Mouse (Mus musculus): ENCODE data around the gene Ephx1. TPM values are rescaled to one million over a fixed set of nuclear protein-coding genes. Genes with fewer than 3 reads are reported as not detected.
"Not testable (repeated sequence)": the region's sequence is repeated elsewhere in the genome, so short reads cannot be mapped to it uniquely, and the experiment has no call there.

Gene Ephx1
- total and polyA plus RNA-seq, 2 experiments from 2014 or later = 13.3 to 15.2 TPM

DNA sequence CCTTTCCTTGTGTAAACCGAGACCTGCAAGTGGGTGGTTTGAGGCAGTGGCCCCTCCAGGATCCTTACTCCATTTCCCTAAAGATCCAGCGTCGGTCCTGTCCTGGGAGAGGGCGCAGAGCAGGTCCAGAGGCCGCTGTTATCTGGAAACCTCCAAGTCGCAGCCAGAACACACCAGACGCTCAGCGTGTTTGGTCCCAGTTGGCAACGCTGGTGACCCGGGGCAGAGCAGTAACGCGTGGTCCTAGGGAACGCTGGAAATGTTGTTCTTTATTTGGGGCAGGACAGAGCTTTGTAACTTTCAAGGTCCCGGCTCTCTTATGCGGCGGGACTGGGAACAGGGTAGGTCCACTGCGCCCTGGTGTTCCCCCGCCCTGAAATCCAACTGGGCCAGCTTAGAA lies 79.0 kb downstream of the Ephx1 start:
- peak overlapping the region; percentile 55 for H3K4me3 ChIP-seq (ENCODE audit: low read length)
- no peak for TF ChIP-seq CTCF (IDR thresholded peaks at IDR 0.05; ENCODE audit: low read depth)
- H3K9me3 ChIP-seq (ENCODE audit: low read length) = no peaks in the 10 kb centered on the region
- peak overlapping the region; percentile 31; the same call in 1 of the 2 replicates for H3K9ac ChIP-seq (replicated peaks; ENCODE audit: low read length)
- peak overlapping the region; percentile 74 for H3K4me2 ChIP-seq (ENCODE audit: low read depth, low read length)
- peaks cover 11% of the 10 kb centered on the region for H3K27me3 ChIP-seq (ENCODE audit: insufficient read depth, low read length)
- DNase-seq (ENCODE audit: low spot score) (no peak), ATAC-seq (no peak; the same call in 1 of the 2 replicates)
- 5% methylated on average over 18 of the region's 18 CpGs for whole genome bisulfite sequencing
- H3K36me3 ChIP-seq (ENCODE audit: insufficient read depth, low read length) = no peaks in the 10 kb centered on the region
- H3K27ac ChIP-seq = no peak overlapping the region
- H3K4me1 ChIP-seq (ENCODE audit: insufficient read depth, low read length) = peaks cover 6% of the 10 kb centered on the region; the same call in 1 of the 2 replicates

DNA sequence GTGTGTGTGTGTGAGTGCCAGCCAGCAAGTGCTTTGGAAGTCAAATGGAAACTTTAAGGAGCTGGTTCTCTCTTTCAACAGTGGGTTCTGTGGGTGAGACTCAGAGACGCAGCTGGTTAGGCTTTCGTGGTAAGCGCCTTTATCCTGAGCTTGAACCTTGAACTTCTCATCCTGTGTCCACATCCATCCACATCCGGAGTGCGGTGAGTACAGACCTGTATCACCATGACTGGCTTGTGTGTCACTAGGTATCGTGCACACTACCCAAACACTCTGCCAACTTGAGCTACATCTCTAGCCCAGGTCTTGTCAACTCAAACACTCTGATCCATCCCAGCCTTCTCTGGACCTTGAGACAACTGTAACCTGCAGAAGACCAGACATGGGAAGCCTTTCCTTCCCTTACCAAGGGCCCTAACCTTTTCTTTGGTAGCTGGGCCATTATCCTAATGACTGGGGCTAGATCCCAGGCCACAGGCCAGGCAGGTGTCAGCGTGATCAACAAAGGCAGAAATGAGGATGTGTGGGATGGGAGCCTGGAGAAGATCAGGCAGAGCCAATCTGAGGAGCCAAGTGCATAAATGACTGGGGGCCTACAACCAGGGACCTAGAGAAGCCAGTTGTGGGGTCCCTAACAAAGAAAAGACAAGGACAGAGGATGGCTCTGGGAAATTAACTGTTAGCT lies 79.8 kb downstream of the Ephx1 start:
- Histone ChIP-seq H3K9ac (replicated peaks; ENCODE audit: low read length) (no peak overlapping the region), H3K27ac (no peak overlapping the region), H3K36me3 (ENCODE audit: insufficient read depth, low read length) (no peaks in the 10 kb centered on the region), H3K27me3 (ENCODE audit: insufficient read depth, low read length) (peaks cover 11% of the 10 kb centered on the region), H3K4me2 (ENCODE audit: low read depth, low read length) (no peak overlapping the region), H3K4me3 (ENCODE audit: low read length) (no peak overlapping the region), H3K9me3 (ENCODE audit: low read length) (no peaks in the 10 kb centered on the region), H3K4me1 (ENCODE audit: insufficient read depth, low read length) (peaks cover 6% of the 10 kb centered on the region; the same call in 1 of the 2 replicates)
- no peak for DNase-seq (ENCODE audit: low spot score)
- TF ChIP-seq CTCF (IDR thresholded peaks at IDR 0.05; ENCODE audit: low read depth) = no peak
- no peak for ATAC-seq
- 87% methylated on average over 7 of the region's 7 CpGs for WGBS

DNA sequence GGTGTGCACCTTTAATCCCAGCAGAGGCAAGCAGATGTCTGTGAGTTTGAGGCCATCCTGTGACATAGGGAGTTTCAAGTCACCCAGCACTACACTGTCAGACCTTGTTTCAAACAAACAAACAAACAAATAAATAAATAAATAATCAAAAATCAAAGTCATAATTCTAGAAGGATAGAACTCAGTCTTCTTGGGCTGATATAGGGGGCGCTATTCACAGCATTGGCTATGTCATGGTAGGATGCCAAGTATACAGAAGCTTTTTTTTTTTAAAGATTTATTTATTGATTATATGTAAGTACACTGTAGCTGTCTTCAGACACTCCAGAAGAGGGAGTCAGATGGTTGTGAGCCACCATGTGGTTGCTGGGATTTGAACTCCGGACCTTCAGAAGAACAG lies 81.9 kb downstream of the Ephx1 start:
- H3K27me3 ChIP-seq (ENCODE audit: insufficient read depth, low read length) = peaks cover 21% of the 10 kb centered on the region
- DNase-seq (ENCODE audit: low spot score); H3K9me3 ChIP-seq (ENCODE audit: low read length); H3K36me3 ChIP-seq (ENCODE audit: insufficient read depth, low read length); H3K27ac ChIP-seq; ATAC-seq; H3K4me2 ChIP-seq (ENCODE audit: low read depth, low read length); H3K4me3 ChIP-seq (ENCODE audit: low read length); H3K4me1 ChIP-seq (ENCODE audit: insufficient read depth, low read length); H3K9ac ChIP-seq (replicated peaks; ENCODE audit: low read length): not testable (repeated sequence)
- 84% methylated on average over 2 of the region's 2 CpGs for WGBS

DNA sequence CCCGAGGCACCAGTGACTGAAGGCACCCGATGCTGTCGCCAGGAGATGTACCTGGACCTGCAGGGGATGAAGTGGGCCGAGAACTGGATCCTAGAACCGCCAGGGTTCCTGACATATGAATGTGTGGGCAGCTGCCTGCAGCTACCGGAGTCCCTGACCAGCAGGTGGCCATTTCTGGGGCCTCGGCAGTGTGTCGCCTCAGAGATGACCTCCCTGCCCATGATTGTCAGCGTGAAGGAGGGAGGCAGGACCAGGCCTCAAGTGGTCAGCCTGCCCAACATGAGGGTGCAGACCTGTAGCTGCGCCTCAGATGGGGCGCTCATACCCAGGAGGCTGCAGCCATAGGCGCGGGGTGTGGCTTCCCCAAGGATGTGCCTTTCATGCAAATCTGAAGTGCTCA lies 83.1 kb downstream of the Ephx1 start:
- not testable (repeated sequence) for DNase-seq (ENCODE audit: low spot score); H3K4me1 ChIP-seq (ENCODE audit: insufficient read depth, low read length); ATAC-seq; H3K9ac ChIP-seq (replicated peaks; ENCODE audit: low read length); H3K4me3 ChIP-seq (ENCODE audit: low read length); H3K4me2 ChIP-seq (ENCODE audit: low read depth, low read length); H3K9me3 ChIP-seq (ENCODE audit: low read length); H3K36me3 ChIP-seq (ENCODE audit: insufficient read depth, low read length); H3K27ac ChIP-seq
- 25% methylated on average over 12 of the region's 13 CpGs for WGBS
- H3K27me3 ChIP-seq (ENCODE audit: insufficient read depth, low read length) = peaks cover 19% of the 10 kb centered on the region

DNA sequence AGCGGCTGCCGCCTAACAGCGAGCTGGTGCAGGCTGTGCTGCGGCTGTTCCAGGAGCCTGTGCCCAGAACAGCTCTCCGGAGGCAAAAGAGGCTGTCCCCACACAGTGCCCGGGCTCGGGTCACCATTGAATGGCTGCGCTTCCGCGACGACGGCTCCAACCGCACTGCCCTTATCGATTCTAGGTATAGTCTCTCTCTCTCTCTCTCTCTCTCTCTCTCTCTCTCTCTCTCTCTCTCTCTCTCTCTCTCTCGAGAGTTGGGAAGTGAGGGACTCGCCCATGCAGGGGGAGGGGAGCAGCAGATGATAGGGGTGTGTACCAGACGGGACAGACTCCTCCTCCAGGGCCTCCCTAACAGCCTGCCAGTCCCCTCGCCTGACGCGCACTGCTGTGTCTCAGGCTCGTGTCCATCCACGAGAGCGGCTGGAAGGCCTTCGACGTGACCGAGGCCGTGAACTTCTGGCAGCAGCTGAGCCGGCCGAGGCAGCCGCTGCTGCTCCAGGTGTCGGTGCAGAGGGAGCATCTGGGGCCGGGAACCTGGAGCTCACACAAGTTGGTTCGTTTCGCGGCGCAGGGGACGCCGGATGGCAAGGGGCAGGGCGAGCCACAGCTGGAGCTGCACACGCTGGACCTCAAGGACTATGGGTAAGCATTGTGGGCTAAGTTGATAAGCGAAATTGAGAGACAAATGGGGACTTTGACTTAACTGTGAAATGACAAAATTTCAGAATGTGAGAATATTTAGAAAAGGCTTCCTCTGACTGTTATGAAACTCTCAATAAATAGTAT lies 83.9 kb downstream of the Ephx1 start:
- Histone ChIP-seq H3K4me3 (ENCODE audit: low read length) (peak overlapping the region; percentile 8; the same call in 1 of the 2 replicates), H3K4me2 (ENCODE audit: low read depth, low read length) (peak overlapping the region; percentile 35), H3K27me3 (ENCODE audit: insufficient read depth, low read length) (peaks cover 14% of the 10 kb centered on the region)
- H3K9me3 ChIP-seq (ENCODE audit: low read length); H3K4me1 ChIP-seq (ENCODE audit: insufficient read depth, low read length); DNase-seq (ENCODE audit: low spot score); H3K27ac ChIP-seq; H3K9ac ChIP-seq (replicated peaks; ENCODE audit: low read length); H3K36me3 ChIP-seq (ENCODE audit: insufficient read depth, low read length): not testable (repeated sequence)
- 4% methylated on average over 36 of the region's 41 CpGs for WGBS
- ATAC-seq = peak; percentile 89

DNA sequence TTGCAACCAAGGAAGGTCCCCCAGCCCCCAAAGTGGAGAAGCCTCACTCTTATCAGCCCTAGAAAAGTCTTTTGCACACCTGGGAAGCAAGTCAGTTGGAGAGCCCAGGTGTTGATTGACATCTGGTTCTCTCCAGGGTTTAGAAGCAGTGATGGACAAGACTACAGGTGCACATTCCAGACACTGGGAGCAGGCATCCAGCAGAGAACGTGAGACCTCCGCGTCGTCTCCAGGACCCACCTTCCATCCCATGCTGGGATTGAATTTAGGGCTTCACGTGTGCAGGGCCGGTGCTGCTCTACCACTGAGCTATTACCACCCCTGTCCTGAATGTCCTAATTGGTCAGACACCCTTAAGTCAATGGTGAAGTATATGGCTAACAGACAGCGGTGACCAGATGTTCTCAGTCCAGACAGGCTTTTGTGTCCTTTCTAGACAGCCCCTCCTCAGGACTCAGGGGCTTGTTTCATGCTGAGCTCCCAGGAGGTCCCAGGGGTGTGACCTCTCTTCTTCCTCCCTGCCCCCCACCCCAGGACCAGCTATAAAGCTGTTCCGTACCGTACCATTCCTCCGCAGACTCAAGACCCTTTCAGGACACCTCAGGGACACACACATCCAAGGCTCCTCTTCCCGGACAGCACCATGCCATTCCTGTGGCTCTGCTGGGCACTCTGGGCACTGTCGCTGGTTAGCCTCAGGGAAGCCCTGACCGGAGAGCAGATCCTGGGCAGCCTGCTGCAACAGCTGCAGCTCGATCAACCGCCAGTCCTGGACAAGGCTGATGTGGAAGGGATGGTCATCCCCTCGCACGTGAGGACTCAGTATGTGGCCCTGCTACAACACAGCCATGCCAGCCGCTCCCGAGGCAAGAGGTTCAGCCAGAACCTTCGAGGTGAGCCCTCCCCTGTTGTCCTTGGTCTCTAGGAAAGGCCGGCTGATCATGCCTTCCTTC lies 86.0 kb downstream of the Ephx1 start, which contains the start of gene Lefty1:
Lefty1 (plus strand) TSS at position 556 of the 953 bp plus-strand sequence.
- Histone ChIP-seq H3K36me3 (ENCODE audit: insufficient read depth, low read length) (no peaks in the 10 kb centered on the region), H3K27ac (no peak within 1 kb of the TSS), H3K9me3 (ENCODE audit: low read length) (no peaks in the 10 kb centered on the region), H3K4me2 (ENCODE audit: low read depth, low read length) (no peak within 1 kb of the TSS), H3K27me3 (ENCODE audit: insufficient read depth, low read length) (peaks cover 9% of the 10 kb centered on the region), H3K9ac (replicated peaks; ENCODE audit: low read length) (no peak within 1 kb of the TSS), H3K4me1 (ENCODE audit: insufficient read depth, low read length) (no peaks in the 10 kb centered on the region), H3K4me3 (ENCODE audit: low read length) (no peak within 1 kb of the TSS)
- DNase-seq (ENCODE audit: low spot score) = no peak
- no peak for ATAC-seq
- no peak for TF ChIP-seq CTCF (IDR thresholded peaks at IDR 0.05; ENCODE audit: low read depth)
- whole genome bisulfite sequencing = 17% methylated on average over 21 of the region's 21 CpGs

All from hindbrain, postnatal 0 days (tissue).